Mouse (Mus musculus) cortical plate, adult 2 months (tissue): ENCODE measurements around the gene Lnx2.

Experiments
- CTCF ChIP-seq: fragments of 200-500 bp; IDR thresholded peaks from 2 replicates; pipeline ENCODE4 v1.5.1; 2011; ENCODE audit warnings: mild to moderate bottlenecking, control low read depth, low read length; ENCODE audit not compliant: insufficient read depth; ENCODE audit errors: extremely low read depth
- POLR2A ChIP-seq: fragments of 200-500 bp; IDR thresholded peaks from 2 replicates; pipeline ENCODE4 v1.6.1; 2011; ENCODE audit warnings: mild to moderate bottlenecking, low read length, control low read depth; ENCODE audit not compliant: insufficient read depth; ENCODE audit errors: extremely low read depth

- TF ChIP-seq CTCF (no peak), POLR2A (no peak)
Observed at GRCm38 (mm10) chr5:147043240-147043844, 33.0 kb downstream of the Lnx2 start.
